Mouse (Mus musculus): Measurements from ENCODE around the gene Csdc2. TPM values are rescaled to one million over a fixed set of nuclear protein-coding genes. Genes with fewer than 3 reads are reported as not detected.

Csdc2 gene
- polyA plus RNA-seq, 1 experiment from 2014 or later, result 15.7 TPM

- Histone ChIP-seq H3K27ac (no peak overlapping the region), H3K9me3 (no peaks in the 10 kb centered on the region), H3K27me3 (replicated peaks) (no peaks in the 10 kb centered on the region), H3K4me3 (replicated peaks) (no peak overlapping the region), H3K4me1 (peaks cover 17% of the 10 kb centered on the region), H3K36me3 (no peaks in the 10 kb centered on the region), H3K4me2 (no peak overlapping the region), H3K9ac (no peak overlapping the region)
- 92% methylated on average over 2 of the region's 2 CpGs for WGBS
- ATAC-seq (ENCODE audit: insufficient read depth, low FRiP score, low read depth), result no peak
Observed at GRCm38 (mm10) chr15:81941010-81941409, 4.5 kb downstream of the Csdc2 start.

- Histone ChIP-seq H3K4me2 (no peak overlapping the region), H3K27me3 (replicated peaks) (no peaks in the 10 kb centered on the region), H3K9me3 (no peaks in the 10 kb centered on the region), H3K36me3 (0 out of 2 replicates have a peak, but pooled peaks cover 4% of the 10 kb centered on the region), H3K9ac (no peak overlapping the region), H3K4me1 (peaks cover 3% of the 10 kb centered on the region; the same call in 1 of the 2 replicates), H3K27ac (no peak overlapping the region), H3K4me3 (replicated peaks) (no peak overlapping the region)
- 27% methylated on average over 9 of the region's 9 CpGs for WGBS
- no peak for ATAC-seq (ENCODE audit: insufficient read depth, low FRiP score, low read depth)
Observed at GRCm38 (mm10) chr15:81943176-81943749, 6.7 kb downstream of the Csdc2 start.

- no peak overlapping the region for H3K4me3 ChIP-seq (replicated peaks)
- no peaks in the 10 kb centered on the region for H3K27me3 ChIP-seq (replicated peaks)
- no peaks in the 10 kb centered on the region for H3K9me3 ChIP-seq
- H3K4me1 ChIP-seq, result no peaks in the 10 kb centered on the region
- H3K36me3 ChIP-seq, result 0 out of 2 replicates have a peak, but pooled peaks cover 4% of the 10 kb centered on the region
- H3K9ac ChIP-seq, result no peak overlapping the region
- no peak for ATAC-seq (ENCODE audit: insufficient read depth, low FRiP score, low read depth)
- no peak overlapping the region for H3K27ac ChIP-seq
- no peak overlapping the region for H3K4me2 ChIP-seq
- 76% methylated on average over 10 of the region's 10 CpGs for WGBS
Observed at GRCm38 (mm10) chr15:81949076-81949475, 12.5 kb downstream of the Csdc2 start.

GRCm38 (mm10) chr15:81949476-81950131 is 13.0 kb downstream of the Csdc2 start:
- no peak overlapping the region for H3K4me3 ChIP-seq (replicated peaks)
- H3K27me3 ChIP-seq (replicated peaks), result no peaks in the 10 kb centered on the region
- no peak overlapping the region for H3K4me2 ChIP-seq
- H3K4me1 ChIP-seq, result no peaks in the 10 kb centered on the region
- 0 out of 2 replicates have a peak, but pooled peaks cover 4% of the 10 kb centered on the region for H3K36me3 ChIP-seq
- no peak overlapping the region for H3K27ac ChIP-seq
- ATAC-seq (ENCODE audit: insufficient read depth, low FRiP score, low read depth), result no peak
- 68% methylated on average over 11 of the region's 11 CpGs for WGBS
- H3K9ac ChIP-seq, result no peak overlapping the region
- no peaks in the 10 kb centered on the region for H3K9me3 ChIP-seq

GRCm38 (mm10) chr15:81950716-81951115 is 14.2 kb downstream of the Csdc2 start:
- no peak overlapping the region for H3K4me2 ChIP-seq
- no peaks in the 10 kb centered on the region for H3K9me3 ChIP-seq
- H3K27ac ChIP-seq, result no peak overlapping the region
- H3K27me3 ChIP-seq (replicated peaks), result no peaks in the 10 kb centered on the region
- ATAC-seq (ENCODE audit: insufficient read depth, low FRiP score, low read depth), result no peak
- no peaks in the 10 kb centered on the region for H3K4me1 ChIP-seq
- no peak overlapping the region for H3K9ac ChIP-seq
- H3K4me3 ChIP-seq (replicated peaks), result no peak overlapping the region
- 67% methylated on average over 5 of the region's 5 CpGs for WGBS
- H3K36me3 ChIP-seq, result peaks cover 11% of the 10 kb centered on the region; the same call in 1 of the 2 replicates

GRCm38 (mm10) chr15:81951159-81951558 is 14.6 kb downstream of the Csdc2 start:
- WGBS, result 87% methylated on average over 9 of the region's 9 CpGs
- Histone ChIP-seq H3K27me3 (replicated peaks) (no peaks in the 10 kb centered on the region), H3K27ac (no peak overlapping the region), H3K4me3 (replicated peaks) (no peak overlapping the region), H3K9me3 (no peaks in the 10 kb centered on the region), H3K36me3 (peaks cover 11% of the 10 kb centered on the region; the same call in 1 of the 2 replicates), H3K4me2 (no peak overlapping the region), H3K9ac (no peak overlapping the region), H3K4me1 (no peaks in the 10 kb centered on the region)
- ATAC-seq (ENCODE audit: insufficient read depth, low FRiP score, low read depth), result no peak

GRCm38 (mm10) chr15:81952310-81952709 is 15.8 kb downstream of the Csdc2 start:
- H3K9me3 ChIP-seq, result no peaks in the 10 kb centered on the region
- no peak for ATAC-seq (ENCODE audit: insufficient read depth, low FRiP score, low read depth)
- WGBS, result 76% methylated on average over 4 of the region's 4 CpGs

GRCm38 (mm10) chr15:81954151-81954583 is 17.6 kb downstream of the Csdc2 start:
- Histone ChIP-seq H3K4me2 (no peak overlapping the region), H3K9ac (no peak overlapping the region), H3K27me3 (replicated peaks) (no peaks in the 10 kb centered on the region), H3K36me3 (peaks cover 7% of the 10 kb centered on the region; the same call in 1 of the 2 replicates), H3K4me1 (no peaks in the 10 kb centered on the region), H3K4me3 (replicated peaks) (no peak overlapping the region), H3K9me3 (no peaks in the 10 kb centered on the region), H3K27ac (no peak overlapping the region)
- WGBS, result 95% methylated on average over 9 of the region's 9 CpGs
- ATAC-seq (ENCODE audit: insufficient read depth, low FRiP score, low read depth), result no peak

More at GRCm38 (mm10) chr15:81952310-81952709, 15.8 kb downstream of the Csdc2 start:
- H3K27me3 ChIP-seq (replicated peaks), result no peaks in the 10 kb centered on the region
- no peak overlapping the region for H3K27ac ChIP-seq
- H3K9ac ChIP-seq, result no peak overlapping the region
- H3K4me1 ChIP-seq, result no peaks in the 10 kb centered on the region
- H3K4me3 ChIP-seq (replicated peaks), result no peak overlapping the region
- H3K4me2 ChIP-seq, result no peak overlapping the region
- peaks cover 7% of the 10 kb centered on the region; the same call in 1 of the 2 replicates for H3K36me3 ChIP-seq

- Histone ChIP-seq H3K27ac (no peak overlapping the region), H3K4me2 (no peak overlapping the region), H3K36me3 (peaks cover 7% of the 10 kb centered on the region; the same call in 1 of the 2 replicates), H3K9me3 (no peaks in the 10 kb centered on the region), H3K9ac (no peak overlapping the region), H3K4me3 (replicated peaks) (no peak overlapping the region), H3K4me1 (no peaks in the 10 kb centered on the region), H3K27me3 (replicated peaks) (no peaks in the 10 kb centered on the region)
- no peak for ATAC-seq (ENCODE audit: insufficient read depth, low FRiP score, low read depth)
- 91% methylated on average over 6 of the region's 6 CpGs for WGBS
Observed at GRCm38 (mm10) chr15:81954716-81955115, 18.2 kb downstream of the Csdc2 start.

- Histone ChIP-seq H3K4me3 (replicated peaks) (no peak overlapping the region), H3K27ac (no peak overlapping the region), H3K36me3 (peaks cover 7% of the 10 kb centered on the region; the same call in 1 of the 2 replicates), H3K9me3 (no peaks in the 10 kb centered on the region), H3K4me2 (no peak overlapping the region), H3K4me1 (peaks cover 3% of the 10 kb centered on the region), H3K9ac (no peak overlapping the region), H3K27me3 (replicated peaks) (no peaks in the 10 kb centered on the region)
- ATAC-seq (ENCODE audit: insufficient read depth, low FRiP score, low read depth), result no peak
- 93% methylated on average over 15 of the region's 15 CpGs for WGBS
Observed at GRCm38 (mm10) chr15:81955414-81955813, 18.9 kb downstream of the Csdc2 start.

- Histone ChIP-seq H3K4me2 (no peak overlapping the region), H3K4me1 (peaks cover 5% of the 10 kb centered on the region), H3K27ac (no peak overlapping the region), H3K9me3 (no peaks in the 10 kb centered on the region), H3K27me3 (replicated peaks) (no peaks in the 10 kb centered on the region), H3K36me3 (peaks cover 7% of the 10 kb centered on the region; the same call in 1 of the 2 replicates), H3K9ac (no peak overlapping the region), H3K4me3 (replicated peaks) (no peak overlapping the region)
- WGBS, result 55% methylated on average over 8 of the region's 8 CpGs
- no peak for ATAC-seq (ENCODE audit: insufficient read depth, low FRiP score, low read depth)
Observed at GRCm38 (mm10) chr15:81956457-81956856, 19.9 kb downstream of the Csdc2 start.

- 79% methylated on average over 11 of the region's 11 CpGs for WGBS
- H3K9ac ChIP-seq, result no peak overlapping the region
Observed at GRCm38 (mm10) chr15:81957598-81957997, 21.0 kb downstream of the Csdc2 start.

More at GRCm38 (mm10) chr15:81957598-81957997, 21.0 kb downstream of the Csdc2 start:
- no peak overlapping the region for H3K4me3 ChIP-seq (replicated peaks)
- H3K4me1 ChIP-seq, result peaks cover 5% of the 10 kb centered on the region
- peaks cover 7% of the 10 kb centered on the region; the same call in 1 of the 2 replicates for H3K36me3 ChIP-seq
- no peaks in the 10 kb centered on the region for H3K9me3 ChIP-seq
- H3K27ac ChIP-seq, result no peak overlapping the region
- no peak for ATAC-seq (ENCODE audit: insufficient read depth, low FRiP score, low read depth)
- H3K27me3 ChIP-seq (replicated peaks), result no peaks in the 10 kb centered on the region
- no peak overlapping the region for H3K4me2 ChIP-seq
